Mouse (Mus musculus): ENCODE measurements around the gene Pls3.

The Pls3 gene

DNA sequence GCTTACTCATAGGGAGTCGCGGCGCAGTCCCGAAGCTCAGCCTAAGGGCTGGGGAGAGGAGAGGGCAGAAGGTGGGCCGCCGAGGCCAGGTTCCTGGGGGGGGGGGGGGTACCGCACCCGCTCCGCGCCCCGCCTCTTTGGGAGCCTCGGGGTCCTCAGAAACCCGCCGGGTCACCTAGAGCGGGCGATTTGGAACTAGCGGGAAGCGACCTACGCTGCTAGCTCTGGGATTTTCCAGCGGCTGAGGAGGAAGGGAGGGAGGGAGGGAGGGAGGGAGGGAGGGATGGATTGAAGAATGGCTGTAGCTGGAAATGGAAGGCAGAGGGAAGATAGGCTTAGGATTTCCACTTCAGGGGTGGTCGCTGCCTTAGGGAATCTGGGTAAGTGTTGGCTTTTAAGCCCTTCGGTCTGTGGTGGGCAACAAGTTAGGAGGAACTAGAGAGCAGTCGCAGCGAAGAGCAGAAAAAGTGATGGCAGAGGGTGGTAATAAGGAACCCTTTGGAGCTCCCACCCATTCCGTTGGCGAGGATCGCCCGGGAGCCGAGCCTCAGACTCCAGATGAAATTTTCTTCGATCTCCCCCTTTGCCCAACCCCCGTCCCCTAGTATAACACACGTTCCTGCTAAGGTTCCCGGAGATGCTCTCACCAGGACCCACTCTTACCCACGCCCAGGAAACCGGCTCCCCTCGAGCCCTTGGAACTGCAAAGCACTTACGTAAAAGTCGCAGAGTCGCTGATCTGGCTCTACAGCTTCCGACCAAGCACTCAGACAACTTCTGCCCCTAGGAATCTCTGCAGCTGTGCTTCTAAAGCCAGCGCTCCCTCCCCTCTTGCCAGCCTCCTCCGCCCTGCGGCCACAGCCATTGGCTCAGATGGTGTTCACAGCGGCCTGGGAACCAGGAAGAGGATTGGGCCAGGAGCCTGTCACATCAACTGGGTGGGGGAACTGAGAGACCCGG is at the start of gene Pls3:
Gene Pls3 (minus strand): TSS at position 851 of the 960 bp plus-strand sequence.
- peak; percentile 85 for DNase-seq

DNA sequence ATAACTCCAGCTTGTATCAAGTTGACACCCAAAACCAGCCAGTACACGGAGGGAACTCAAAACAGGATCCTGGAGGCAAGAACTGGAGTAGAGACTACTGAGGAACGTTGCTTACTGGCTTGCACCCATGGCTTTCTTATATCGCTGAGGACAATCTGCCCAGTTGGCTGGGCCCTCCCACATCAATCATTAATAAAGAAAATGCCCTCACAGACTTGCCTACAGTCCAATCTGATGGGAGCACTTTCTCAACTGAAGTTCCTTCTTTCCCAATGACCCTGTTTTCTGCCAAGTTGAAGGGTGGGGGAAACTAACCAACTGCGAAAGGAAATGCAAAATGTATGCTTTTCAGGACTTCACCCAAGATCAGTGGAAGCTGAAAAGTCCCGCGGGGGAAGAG is 20.7 kb upstream of the Pls3 start:
- peak; percentile 14 for DNase-seq

DNA sequence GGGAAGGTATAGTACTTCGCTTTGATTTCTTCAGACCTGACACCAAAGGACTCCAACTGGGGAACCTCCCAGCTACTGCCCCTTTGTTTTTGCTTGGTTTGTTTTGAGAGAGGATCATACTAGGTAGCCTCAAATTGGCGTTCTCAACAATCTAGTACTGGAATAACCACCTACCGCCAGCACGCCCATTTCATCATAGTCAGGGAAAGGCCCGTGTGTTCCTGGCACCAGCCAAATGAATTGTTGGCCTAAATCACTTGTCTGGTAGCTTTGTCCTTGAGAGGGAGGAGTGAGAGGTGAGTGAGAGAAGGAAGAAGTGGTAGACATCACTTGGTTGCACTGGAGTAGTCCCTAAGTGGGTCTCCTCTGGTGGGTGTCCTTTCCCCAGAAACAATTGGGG is 584 bp upstream of the Pls3 start:
- no peak for DNase-seq

DNA sequence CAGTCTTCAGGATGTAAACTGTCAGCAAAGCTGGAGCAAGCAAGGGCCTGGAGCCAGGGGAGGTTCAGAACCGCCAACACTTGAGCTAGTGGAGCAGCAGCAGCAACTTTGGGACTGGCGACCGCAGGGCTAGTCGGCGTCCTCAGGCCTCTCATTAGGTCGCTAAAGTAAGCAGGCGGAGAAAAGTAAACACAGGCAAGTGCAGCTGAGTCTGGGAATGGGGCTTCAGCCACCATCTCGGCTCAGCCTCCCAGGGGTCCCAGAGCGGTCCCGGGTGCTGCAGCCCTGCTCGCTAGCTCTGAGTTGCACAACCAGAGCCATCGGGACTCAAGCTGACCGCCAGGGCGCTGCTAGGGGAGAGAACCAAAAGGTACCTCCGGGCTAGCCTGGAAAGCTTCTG is 1.2 kb downstream of the Pls3 start:
- peak; percentile 18 for DNase-seq

DNA sequence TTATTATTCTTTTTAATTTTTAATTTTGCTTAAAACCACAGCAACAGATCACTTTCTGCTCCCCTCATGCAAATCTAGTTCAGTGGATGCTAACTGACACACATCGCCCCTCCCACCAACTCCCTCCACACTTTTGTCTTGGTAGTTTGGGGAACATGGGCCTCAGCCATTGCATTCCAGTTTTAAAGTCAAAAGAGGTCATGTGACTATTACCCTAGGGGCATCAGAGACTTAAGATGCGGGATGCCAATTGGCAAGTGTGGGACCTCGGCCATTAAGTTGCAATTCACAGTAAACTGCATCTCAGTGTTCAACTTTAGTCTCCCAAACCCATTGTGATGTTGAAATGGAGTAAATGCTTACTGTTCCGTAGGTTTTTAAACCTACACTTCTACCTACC is 1.7 kb downstream of the Pls3 start:
- no peak for DNase-seq

DNA sequence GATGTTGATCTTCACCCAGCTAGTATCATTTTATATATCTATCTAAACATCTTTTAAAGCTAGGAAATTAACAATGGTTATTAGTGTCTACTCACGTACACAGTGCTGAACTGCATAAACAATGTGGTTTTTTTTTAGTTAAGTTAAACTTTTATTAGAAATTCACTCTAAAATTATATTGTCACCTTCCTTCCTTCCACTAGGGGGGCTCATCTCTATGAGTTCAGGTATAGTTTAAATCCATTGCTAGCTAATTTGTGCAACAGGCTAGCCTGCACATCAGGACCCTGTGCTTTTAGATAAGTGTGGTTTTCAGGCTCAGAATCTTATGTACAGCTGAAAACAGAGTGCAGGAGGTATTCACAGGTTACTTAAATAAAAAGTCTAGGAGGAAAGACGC is 3.1 kb downstream of the Pls3 start:
- no peak for DNase-seq

DNA sequence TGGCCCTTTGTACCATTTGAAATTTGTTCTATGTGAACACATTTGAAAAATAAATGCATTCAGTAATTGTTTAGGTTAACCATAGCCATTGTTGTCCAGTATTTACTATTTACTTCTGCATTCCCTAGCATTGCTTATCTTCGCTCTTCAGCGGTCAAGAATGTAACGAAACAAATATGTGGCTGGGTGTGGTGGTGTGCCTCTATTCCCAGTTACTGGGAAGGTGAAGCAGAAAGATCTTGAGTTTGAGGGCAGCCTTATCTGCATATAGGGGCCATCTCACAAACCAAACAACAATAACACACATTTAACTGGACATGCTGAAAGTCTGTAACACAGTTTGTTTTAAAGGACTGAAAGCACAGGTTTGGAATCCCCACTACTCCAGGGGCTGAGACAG is 13.3 kb downstream of the Pls3 start:
- DNase-seq: no peak

DNA sequence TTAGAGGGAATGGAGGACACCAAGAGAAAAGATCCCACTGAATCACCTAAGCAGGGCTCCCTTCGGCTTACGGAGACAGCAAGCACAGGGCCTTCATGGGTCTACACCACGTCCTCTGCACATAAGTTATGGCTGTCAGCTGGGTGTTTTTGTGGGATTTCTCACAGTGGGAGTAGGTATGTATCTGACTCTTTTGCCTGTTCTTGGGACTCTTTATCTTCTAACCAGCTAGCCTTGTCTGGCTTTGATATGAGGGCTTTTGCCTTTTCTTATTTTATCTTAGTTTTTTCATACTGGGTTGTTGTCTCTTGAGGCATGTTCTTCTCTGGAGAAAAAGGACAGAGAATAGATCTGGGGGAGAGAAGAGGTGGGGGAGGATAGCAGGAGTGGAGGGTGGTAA is 20.7 kb downstream of the Pls3 start:
- DNase-seq: no peak

DNA sequence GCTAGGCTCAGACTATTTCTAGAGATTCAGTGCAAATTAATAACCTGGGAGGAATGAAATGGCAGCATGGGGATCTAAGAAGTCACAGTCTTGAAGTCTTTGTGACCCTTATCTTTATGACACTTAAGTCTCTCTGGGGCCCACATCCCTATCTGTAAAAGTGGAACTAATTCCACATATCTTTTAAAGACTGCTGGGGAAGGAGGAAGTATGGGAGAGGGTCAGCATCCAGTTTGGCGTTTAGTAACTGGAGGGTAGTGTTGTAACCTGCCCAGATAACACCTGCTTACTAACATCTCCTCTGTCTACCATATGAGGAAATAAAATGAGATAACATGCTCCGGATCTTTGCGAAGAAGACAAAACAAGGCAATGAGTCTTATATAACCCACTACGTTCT is 30.7 kb downstream of the Pls3 start:
- DNase-seq: no peak

DNA sequence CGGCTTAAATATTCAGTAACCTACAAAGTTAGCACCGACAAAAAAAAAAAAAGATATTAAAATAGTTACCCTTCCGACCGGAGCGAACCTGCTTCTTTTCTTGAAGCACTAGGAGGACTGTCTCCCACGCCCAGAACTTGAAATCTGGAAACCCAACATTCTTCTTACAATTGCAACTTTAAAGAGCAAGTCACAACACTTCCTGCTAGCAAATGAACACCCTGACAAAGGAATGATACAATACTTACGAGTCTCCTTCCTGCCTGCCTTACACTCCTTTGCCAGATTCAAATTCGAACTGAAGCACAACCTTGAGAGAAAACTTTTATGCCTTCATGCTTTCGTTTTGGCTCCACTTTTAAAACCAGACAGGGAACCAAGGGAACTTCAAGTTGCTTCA is 32.1 kb downstream of the Pls3 start:
- DNase-seq: peak; percentile 13

DNA sequence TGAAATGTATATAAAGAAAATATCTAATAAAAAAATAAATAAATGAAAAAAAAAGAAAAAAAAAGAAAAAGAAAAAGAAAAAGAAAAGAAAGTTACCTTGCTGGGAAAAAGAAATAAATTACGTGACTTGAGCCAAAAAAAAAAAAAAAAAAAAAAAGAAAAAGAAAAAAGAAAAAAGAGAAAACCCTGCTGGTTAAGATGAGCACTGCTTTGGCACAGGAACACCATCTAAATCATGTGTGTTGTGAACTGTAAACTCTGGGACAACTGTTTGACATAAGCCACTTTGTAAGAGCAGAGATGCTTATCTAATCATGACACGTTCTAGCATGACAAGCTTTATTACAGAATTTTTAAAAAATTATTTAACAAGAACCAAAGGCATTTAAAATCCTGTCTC is 32.9 kb downstream of the Pls3 start:
- DNase-seq: no peak

DNA sequence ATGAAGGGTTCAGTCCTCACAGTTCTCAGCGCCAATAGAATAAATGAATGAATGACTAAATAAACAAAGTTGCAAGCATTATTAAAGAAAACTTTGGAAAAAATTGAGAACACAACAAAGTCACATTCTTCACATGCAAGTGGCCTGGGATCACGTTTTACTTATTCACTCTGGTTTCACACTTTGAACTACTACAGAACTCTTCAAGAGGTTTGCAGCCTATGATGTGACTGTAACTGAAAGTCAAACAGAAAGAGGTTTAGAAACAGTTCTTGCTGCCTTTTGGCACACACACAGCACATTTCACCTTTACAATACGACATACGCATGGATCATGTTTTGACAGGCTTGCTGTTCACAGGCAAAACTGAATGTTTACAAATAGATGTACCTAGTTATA is 34.7 kb downstream of the Pls3 start:
- no peak for DNase-seq

DNA sequence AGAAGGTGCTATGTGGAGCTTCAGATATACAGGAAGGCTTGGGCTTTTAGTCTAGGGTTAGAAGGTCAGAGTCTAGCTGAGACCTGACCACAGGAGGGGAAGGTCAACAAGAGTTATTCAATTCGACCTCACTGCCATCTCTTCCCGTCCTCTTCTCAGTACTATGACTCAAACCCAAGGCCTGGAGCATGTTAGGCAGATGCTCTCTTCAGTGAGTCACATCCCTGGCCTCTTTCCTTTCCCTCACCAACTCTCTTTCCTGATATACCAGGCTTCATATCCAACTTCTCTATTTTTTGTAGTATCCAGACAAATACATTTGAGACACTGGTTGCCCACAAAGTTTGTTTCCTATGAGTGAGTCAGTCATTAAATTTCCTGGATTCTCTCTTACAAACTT is 40.1 kb downstream of the Pls3 start:
- DNase-seq: no peak

DNA sequence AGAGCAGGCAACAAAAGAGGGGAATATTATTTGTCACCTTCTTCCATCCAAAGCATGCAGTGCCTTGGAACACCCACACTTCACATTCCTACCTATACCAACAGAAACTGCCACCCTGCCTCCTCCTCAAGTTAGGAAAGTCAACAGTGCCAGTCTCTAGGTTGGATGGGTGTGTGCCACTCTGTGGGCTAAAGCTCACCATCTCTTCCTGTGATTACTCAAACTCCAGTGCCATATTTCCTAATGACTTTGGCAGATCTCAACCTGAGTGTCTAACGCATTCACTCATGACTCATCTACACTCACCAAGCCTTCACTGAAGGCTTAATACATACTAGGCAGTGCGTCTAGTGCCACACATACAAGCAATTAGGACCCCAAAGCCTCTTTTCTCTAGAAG is 40.7 kb downstream of the Pls3 start:
- DNase-seq: no peak

DNA sequence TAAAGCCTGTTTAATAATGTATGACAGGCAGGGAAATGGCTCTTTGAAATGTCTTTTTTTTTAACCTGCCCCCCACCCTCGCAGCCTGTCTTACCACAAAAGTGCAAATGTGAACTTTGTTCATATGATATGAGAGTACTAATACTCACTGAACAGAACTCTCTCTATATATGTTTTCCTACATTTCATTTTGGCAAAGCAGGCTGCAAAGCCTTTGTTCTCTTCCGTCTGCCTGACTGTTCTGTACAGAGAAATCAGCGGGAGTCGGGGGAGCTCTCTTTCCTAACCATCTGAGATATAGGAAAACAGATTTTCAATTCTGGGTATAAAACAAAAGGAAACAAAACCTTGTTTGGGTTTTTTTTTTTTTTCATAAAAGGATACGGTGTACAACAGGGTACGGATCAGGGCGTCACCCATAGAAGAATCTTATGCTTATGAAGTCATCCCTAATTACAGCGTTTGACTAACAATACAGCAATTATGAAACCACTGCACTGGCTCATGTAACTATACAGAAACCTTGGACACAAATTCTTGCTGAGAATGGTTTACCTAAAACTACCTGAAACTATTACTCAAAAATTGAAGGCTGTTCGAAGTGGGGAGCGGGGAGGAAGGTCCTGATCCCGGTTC is 41.9 kb downstream of the Pls3 start:
- no peak for DNase-seq

DNA sequence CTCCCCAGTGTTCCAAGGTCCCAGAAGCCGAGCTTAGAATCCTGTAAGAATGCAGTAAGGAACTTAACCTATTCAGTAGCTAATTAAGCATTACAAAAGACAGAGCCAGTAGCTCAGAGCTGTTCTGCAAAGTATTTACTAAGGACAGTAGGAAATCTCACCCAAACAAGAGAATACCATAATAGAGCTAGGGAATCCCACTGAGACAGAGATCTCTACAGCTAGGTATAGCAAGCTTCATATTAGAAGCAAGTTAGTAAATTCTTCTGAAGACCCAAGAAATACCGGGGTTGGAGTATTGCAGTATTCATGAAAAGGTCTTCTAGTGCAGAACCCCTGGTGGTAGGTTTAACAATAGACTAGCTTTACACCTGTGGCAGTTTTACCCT is 45.1 kb downstream of the Pls3 start:
- no peak for DNase-seq

DNA sequence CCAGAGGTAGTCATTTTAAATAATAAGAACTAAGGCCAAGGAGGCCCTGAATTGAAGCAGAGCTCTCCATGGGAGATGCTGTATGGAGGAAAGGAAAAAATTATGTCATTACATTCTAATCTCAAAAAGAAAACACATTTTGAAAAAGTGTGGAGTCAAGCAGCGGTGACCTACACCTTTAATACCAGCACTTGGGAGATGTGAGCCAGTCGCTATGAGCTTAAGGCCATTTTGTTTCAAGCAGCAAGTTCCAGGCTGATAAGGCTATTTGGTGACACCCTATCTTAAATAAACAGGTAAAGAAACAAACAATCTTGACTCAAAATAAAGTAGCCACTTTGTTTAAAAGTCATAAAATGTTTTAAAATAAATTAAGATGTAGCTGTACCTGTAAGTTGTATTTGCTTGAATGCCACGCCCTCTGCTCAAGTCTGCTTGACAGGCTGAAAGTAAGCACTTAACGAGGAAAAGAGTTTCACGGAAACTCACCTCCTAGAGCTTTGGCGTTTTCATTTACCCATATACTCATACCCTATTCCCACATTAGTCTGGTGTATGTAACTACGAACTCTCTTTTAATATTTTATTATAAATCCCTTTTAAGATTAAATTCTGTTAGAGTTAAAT is 45.6 kb downstream of the Pls3 start:
- no peak for DNase-seq

DNA sequence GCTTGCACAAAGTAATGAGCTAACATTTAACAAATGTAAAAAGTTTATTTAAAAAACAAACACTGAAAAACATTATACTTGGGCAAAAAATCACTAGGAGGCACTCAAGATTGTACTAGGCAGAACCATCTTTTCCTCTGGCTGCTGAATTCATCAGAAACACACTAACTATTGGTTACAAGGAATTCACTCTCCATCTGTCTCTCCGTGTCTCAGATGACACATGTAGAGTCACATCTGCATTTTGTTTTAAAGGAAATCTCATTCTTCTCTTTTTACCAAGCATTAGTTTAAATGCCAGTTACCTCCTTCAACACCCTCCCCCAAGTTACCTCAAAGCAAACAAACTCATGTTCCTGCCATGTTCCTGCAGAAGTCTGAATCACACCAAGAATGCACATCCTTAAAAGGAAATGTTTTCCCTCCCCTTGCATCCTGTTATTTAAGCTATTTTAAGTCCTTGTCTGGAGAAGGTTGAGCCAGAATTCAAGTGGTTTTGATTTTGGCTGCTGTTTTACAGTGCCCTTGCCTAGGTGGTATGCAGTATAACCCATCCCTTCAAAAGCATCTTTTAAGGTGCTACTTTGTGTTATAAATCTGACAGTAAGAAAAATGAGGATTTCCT is 56.2 kb downstream of the Pls3 start:
- peak; percentile 27 for DNase-seq

DNA sequence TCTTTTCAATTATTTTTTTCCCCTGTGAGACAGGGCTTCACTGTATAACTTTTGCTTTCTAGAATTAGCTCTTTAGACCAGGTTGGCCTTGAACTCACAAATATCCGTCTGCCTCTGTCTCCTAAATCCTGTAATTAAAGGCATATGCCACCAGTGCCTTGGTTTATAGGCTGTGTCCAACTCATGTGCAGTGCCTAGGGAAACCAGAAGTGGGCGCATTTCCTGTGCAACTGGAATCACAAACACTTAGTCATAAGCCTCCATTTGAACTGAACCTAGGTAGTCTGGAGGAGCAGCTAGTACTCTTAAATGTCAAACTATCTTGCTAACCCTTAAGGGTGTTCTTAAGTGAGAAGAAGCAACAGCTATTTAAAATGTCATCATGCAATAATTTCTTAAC is 60.0 kb downstream of the Pls3 start:
- DNase-seq: no peak

DNA sequence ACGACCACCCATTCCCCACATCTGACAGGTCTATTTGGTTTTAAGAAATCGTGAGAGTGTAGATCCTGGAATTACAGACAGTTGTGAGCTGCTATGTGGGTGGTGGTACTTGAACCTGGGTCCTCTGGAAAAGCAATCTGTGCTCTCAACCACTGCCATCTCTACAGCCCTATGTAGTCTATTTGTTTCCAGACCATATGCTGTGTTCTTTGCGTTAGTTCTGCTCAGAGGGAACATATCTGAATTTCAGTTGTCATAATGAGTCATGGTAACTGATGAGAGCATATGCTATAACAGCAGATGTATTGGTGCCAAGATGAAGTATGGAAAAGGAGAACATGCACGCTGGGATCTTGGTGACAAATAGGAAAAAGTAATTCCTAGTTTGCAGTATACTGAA is 60.9 kb downstream of the Pls3 start:
- DNase-seq: no peak

DNA sequence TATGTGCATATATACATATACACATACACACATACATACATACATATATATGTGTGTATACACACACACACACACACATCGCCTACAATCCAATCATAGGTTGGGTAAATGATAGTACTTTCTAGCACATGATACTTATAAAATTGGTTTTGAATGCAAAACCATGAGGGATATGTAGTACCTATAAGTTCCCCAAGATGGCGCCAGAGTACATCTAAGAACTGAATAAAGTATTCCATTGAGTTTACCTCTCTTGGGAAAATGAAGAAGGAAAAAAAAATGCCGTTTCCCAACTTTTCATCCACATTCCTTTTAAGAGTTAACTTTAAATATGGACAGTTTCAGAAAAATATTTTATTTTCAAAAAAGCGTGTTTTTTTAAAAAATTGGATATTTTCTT is 78.4 kb downstream of the Pls3 start:
- peak; percentile 55 for DNase-seq

DNA sequence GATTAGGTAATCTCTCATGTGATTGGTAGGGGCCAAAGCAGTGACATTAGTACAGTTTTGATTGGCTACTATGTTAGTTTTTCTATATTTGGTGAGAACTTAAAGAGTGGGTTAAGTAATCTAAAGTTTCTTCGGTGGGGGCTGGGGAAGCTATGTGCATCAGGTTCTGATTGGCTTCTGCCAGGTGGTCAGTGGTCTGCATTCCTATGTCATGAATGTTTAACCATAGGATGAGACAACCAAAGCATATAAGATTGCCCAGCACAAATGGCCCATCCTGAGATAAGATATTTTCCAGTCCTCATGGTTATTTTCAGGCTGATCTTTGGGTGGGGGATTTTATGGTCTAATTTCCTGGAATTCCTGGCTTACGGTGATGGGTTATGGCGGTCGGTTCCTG is 95.2 kb downstream of the Pls3 start:
- no peak for DNase-seq

DNA sequence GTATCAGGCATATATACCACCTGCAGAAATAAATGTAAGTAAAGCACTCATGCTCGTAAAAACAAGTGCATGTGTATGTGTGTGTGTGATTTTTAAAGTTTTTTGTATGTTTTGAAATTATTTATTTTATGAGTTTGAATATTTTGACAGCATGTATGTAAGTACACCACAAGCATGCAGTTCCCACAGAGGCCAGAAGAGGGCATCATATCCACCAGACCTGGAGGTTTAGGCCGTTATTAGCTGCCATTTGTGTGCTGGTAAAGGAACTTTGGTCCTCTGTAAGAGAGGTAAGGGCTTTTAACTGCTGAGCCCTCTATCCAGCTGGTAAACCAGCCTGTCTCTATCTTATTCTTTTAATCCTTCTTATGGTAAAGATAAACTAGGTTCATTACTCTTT is 97.5 kb downstream of the Pls3 start:
- DNase-seq: no peak

Data from kidney, adult 9 months (tissue).